Mouse (Mus musculus) forebrain, embryonic 12.5 days (tissue): ENCODE data around the gene Olfr311. TPM values are rescaled to one million over a fixed set of nuclear protein-coding genes. Genes with fewer than 3 reads are reported as not detected.

Source experiments
- polyA plus RNA-seq: library from polyadenylated mRNA; unstranded; fragments of >200 nt; fragmentation: Nextera tagmentation; extraction: Ambion mirVana; gene quantifications from 2 replicates; pipeline ENCODE4 v1.2.1, GENCODE M21; 2016

The Olfr311 gene
- polyA plus RNA-seq, 1 experiment from 2014 or later, result not detected

Other genes starting within 250 kb of the Olfr311 start
- gene Olfr324, start 244.1 kb upstream of the Olfr311 start, polyA plus RNA-seq, result not detected in 2 replicates
- not detected in 2 replicates for gene 2210407C18Rik, start 223.2 kb upstream of the Olfr311 start, polyA plus RNA-seq
- not detected in 2 replicates for gene Olfr323, start 208.8 kb upstream of the Olfr311 start, polyA plus RNA-seq
- gene Trim58, start 198.8 kb upstream of the Olfr311 start, polyA plus RNA-seq, result 0.36 and 0.49 TPM in 2 replicates
- gene Olfr322, start 180.5 kb upstream of the Olfr311 start, polyA plus RNA-seq, result not detected in 2 replicates
- gene Olfr320, start 158.2 kb upstream of the Olfr311 start, polyA plus RNA-seq, result not detected in 2 replicates
- 0.10 TPM in 1 of 2 replicates, not detected in the other for gene Olfr319, start 140.1 kb upstream of the Olfr311 start, polyA plus RNA-seq
- not detected in 2 replicates for gene Olfr318, start 115.2 kb upstream of the Olfr311 start, polyA plus RNA-seq
- 0.27 TPM in 1 of 2 replicates, not detected in the other for gene Olfr317, start 100.0 kb upstream of the Olfr311 start, polyA plus RNA-seq
- gene Olfr316, start 86.5 kb upstream of the Olfr311 start, polyA plus RNA-seq, result not detected in 2 replicates
- not detected in 2 replicates for gene Olfr315, start 66.1 kb upstream of the Olfr311 start, polyA plus RNA-seq
- gene Olfr314, start 56.3 kb upstream of the Olfr311 start, polyA plus RNA-seq, result not detected in 2 replicates
- gene Fam183b, start 37.3 kb upstream of the Olfr311 start, polyA plus RNA-seq, result 2.1 and 2.3 TPM in 2 replicates
- gene Olfr313, start 24.3 kb upstream of the Olfr311 start, polyA plus RNA-seq, result not detected in 2 replicates
- 0.05 TPM in 1 of 2 replicates, not detected in the other for gene Olfr312, start 10.0 kb upstream of the Olfr311 start, polyA plus RNA-seq
- gene Gm12258, start 7.9 kb downstream of the Olfr311 start, polyA plus RNA-seq, result 15.5 and 15.9 TPM in 2 replicates
- 10.6 and 11.1 TPM in 2 replicates for gene 2810021J22Rik, start 28.0 kb downstream of the Olfr311 start, polyA plus RNA-seq
- 5.6 and 6.8 TPM in 2 replicates for gene Zfp39, start 65.0 kb downstream of the Olfr311 start, polyA plus RNA-seq
- 0.08 TPM in 1 of 2 replicates, not detected in the other for gene Btnl10, start 78.7 kb downstream of the Olfr311 start, polyA plus RNA-seq
- 403 and 431 TPM in 2 replicates for gene Rnf187, start 99.7 kb downstream of the Olfr311 start, polyA plus RNA-seq
- gene Hist3h2ba, start 109.7 kb downstream of the Olfr311 start, polyA plus RNA-seq, result 185 and 187 TPM in 2 replicates
- 91.9 and 92.9 TPM in 2 replicates for gene Hist3h2a, start 115.4 kb downstream of the Olfr311 start, polyA plus RNA-seq
- gene Trim17, start 115.4 kb downstream of the Olfr311 start, polyA plus RNA-seq, result 0.89 and 1.0 TPM in 2 replicates
- 19.2 and 20.9 TPM in 2 replicates for gene Trim11, start 138.8 kb downstream of the Olfr311 start, polyA plus RNA-seq